Mouse (Mus musculus): ENCODE data around the gene Cd209g. TPM values are rescaled to one million over a fixed set of nuclear protein-coding genes. Genes with fewer than 3 reads are reported as not detected.
"Not testable (repeated sequence)": the region's sequence is repeated elsewhere in the genome, so short reads cannot be mapped to it uniquely, and the experiment has no call there.

The Cd209g gene
- polyA plus RNA-seq (2015; fragmentation: Nextera tagmentation; extraction: Ambion mirVana): not detected in 2 replicates

DNA sequence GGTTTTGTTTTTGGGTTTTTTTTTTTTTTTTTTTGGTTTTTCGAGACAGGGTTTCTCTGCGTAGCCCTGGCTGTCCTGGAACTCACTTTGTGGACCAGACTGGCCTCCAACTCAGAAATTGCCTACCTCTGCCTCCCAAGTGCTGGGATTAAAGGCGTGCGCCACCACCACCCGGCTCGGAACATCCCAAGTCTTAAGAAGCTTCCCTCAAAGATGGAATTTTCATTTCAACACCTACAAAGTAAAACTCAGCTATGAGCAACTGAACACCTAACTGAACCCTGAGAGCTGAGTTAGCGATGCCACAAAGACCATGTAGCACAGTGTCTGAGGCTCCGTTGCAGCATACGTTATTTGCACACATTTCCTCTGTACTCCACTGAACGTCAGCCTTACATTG is at the start of gene Cd209g:
Cd209g (plus strand) TSS at position 301 of the 400 bp plus-strand sequence.
- Histone ChIP-seq H3K27me3 (replicated peaks; ENCODE audit: control insufficient read depth, insufficient read depth, low read length) (no peaks in the 10 kb centered on the region; the same call in 1 of the 2 replicates), H3K9me3 (ENCODE audit: control insufficient read depth) (no peaks in the 10 kb centered on the region), H3K4me2 (replicated peaks; ENCODE audit: low read depth) (no peak within 1 kb of the TSS), H3K4me1 (replicated peaks; ENCODE audit: control insufficient read depth, insufficient read depth, low read length) (no peaks in the 10 kb centered on the region), H3K27ac (ENCODE audit: low read depth, low read length) (no peak within 1 kb of the TSS), H3K36me3 (ENCODE audit: control insufficient read depth, insufficient read depth) (no peaks in the 10 kb centered on the region), H3K4me3 (ENCODE audit: low read depth, low read length) (no peak within 1 kb of the TSS), H3K9ac (ENCODE audit: low read depth, low read length) (no peak within 1 kb of the TSS)
- TF ChIP-seq CTCF (IDR thresholded peaks at IDR 0.05; ENCODE audit: low read depth): no peak
- 90% methylated on average over 10 of the region's 10 CpGs for WGBS
- ATAC-seq: no peak

DNA sequence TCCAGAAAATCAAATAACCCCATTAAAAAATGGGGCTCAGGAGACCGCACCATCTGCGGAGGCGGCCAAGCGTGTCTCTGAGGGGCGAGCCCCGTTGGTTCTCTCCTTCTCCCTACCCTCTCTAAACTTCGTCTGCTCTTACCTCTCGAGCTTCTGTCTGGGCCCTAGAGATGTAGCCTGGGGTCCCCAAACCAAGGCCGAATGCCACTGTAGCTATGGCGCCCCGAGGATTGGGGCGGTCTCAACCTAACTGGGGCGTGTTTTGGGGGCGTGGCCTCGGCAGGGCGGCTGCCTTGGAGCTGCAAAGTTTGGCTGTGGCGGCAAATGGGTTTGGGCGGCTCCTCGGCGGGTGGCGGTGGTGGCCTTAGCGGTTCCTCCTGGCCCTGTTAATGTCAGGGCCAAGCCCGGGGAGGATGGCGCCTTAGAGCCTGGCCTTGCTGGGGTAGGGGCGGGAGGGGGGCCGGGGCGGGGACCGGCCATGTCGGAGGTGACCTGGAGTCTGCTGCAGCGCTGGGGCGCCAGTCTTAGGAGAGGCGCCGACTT is 46.6 kb upstream of the Cd209g start:
- not testable (repeated sequence) for H3K27me3 ChIP-seq (replicated peaks; ENCODE audit: control insufficient read depth, insufficient read depth, low read length); H3K36me3 ChIP-seq (ENCODE audit: control insufficient read depth, insufficient read depth); ATAC-seq; H3K9me3 ChIP-seq (ENCODE audit: control insufficient read depth); H3K4me2 ChIP-seq (replicated peaks; ENCODE audit: low read depth); H3K27ac ChIP-seq (ENCODE audit: low read depth, low read length); H3K4me1 ChIP-seq (replicated peaks; ENCODE audit: control insufficient read depth, insufficient read depth, low read length); H3K4me3 ChIP-seq (ENCODE audit: low read depth, low read length); H3K9ac ChIP-seq (ENCODE audit: low read depth, low read length)
- WGBS: 43% methylated on average over 32 of the region's 33 CpGs

GRCm38 (mm10) chr8:4088514-4088913 is 45.4 kb upstream of the Cd209g start:
- not testable (repeated sequence) for H3K4me3 ChIP-seq (ENCODE audit: low read depth, low read length); H3K4me2 ChIP-seq (replicated peaks; ENCODE audit: low read depth); H3K36me3 ChIP-seq (ENCODE audit: control insufficient read depth, insufficient read depth); H3K4me1 ChIP-seq (replicated peaks; ENCODE audit: control insufficient read depth, insufficient read depth, low read length); H3K9ac ChIP-seq (ENCODE audit: low read depth, low read length); H3K9me3 ChIP-seq (ENCODE audit: control insufficient read depth); H3K27me3 ChIP-seq (replicated peaks; ENCODE audit: control insufficient read depth, insufficient read depth, low read length); H3K27ac ChIP-seq (ENCODE audit: low read depth, low read length); ATAC-seq
- 88% methylated on average over 3 of the region's 3 CpGs for WGBS

- not testable (repeated sequence) for H3K27ac ChIP-seq (ENCODE audit: low read depth, low read length)
- WGBS: 88% methylated on average over 1 of the region's 2 CpGs
Measured at GRCm38 (mm10) chr8:4105735-4106134, 28.2 kb upstream of the Cd209g start, which contains the start of gene Cd209f. Gene Cd209f (minus strand): TSS chr8:4105835.

GRCm38 (mm10) chr8:4139660-4140646 is 6.1 kb downstream of the Cd209g start:
- ATAC-seq: peak; percentile 56; the same call in 1 of the 2 replicates

More at GRCm38 (mm10) chr8:4105735-4106134, 28.2 kb upstream of the Cd209g start, which contains the start of gene Cd209f:
- H3K4me2 ChIP-seq (replicated peaks; ENCODE audit: low read depth); H3K27me3 ChIP-seq (replicated peaks; ENCODE audit: control insufficient read depth, insufficient read depth, low read length); H3K36me3 ChIP-seq (ENCODE audit: control insufficient read depth, insufficient read depth); H3K9me3 ChIP-seq (ENCODE audit: control insufficient read depth); H3K4me3 ChIP-seq (ENCODE audit: low read depth, low read length); H3K4me1 ChIP-seq (replicated peaks; ENCODE audit: control insufficient read depth, insufficient read depth, low read length); H3K9ac ChIP-seq (ENCODE audit: low read depth, low read length); ATAC-seq: not testable (repeated sequence)

GRCm38 (mm10) chr8:4141721-4142120 is 7.8 kb downstream of the Cd209g start:
- ATAC-seq: no peak
- no peak overlapping the region for H3K4me2 ChIP-seq (replicated peaks; ENCODE audit: low read depth)
- no peaks in the 10 kb centered on the region for H3K36me3 ChIP-seq (ENCODE audit: control insufficient read depth, insufficient read depth)
- H3K9ac ChIP-seq (ENCODE audit: low read depth, low read length): no peak overlapping the region
- WGBS: 61% methylated on average over 3 of the region's 3 CpGs
- H3K27me3 ChIP-seq (replicated peaks; ENCODE audit: control insufficient read depth, insufficient read depth, low read length): no peaks in the 10 kb centered on the region; the same call in 1 of the 2 replicates
- no peak overlapping the region for H3K27ac ChIP-seq (ENCODE audit: low read depth, low read length)
- no peaks in the 10 kb centered on the region for H3K4me1 ChIP-seq (replicated peaks; ENCODE audit: control insufficient read depth, insufficient read depth, low read length)
- no peak overlapping the region for H3K4me3 ChIP-seq (ENCODE audit: low read depth, low read length)
- TF ChIP-seq CTCF (IDR thresholded peaks at IDR 0.05; ENCODE audit: low read depth): peak; percentile 40
- H3K9me3 ChIP-seq (ENCODE audit: control insufficient read depth): no peaks in the 10 kb centered on the region

More at GRCm38 (mm10) chr8:4139660-4140646, 6.1 kb downstream of the Cd209g start:
- TF ChIP-seq CTCF (IDR thresholded peaks at IDR 0.05; ENCODE audit: low read depth): peak; percentile 88
- H3K27me3 ChIP-seq (replicated peaks; ENCODE audit: control insufficient read depth, insufficient read depth, low read length): no peaks in the 10 kb centered on the region; the same call in 1 of the 2 replicates
- H3K36me3 ChIP-seq (ENCODE audit: control insufficient read depth, insufficient read depth): no peaks in the 10 kb centered on the region
- no peaks in the 10 kb centered on the region for H3K9me3 ChIP-seq (ENCODE audit: control insufficient read depth)
- no peak overlapping the region for H3K4me3 ChIP-seq (ENCODE audit: low read depth, low read length)
- no peak overlapping the region for H3K4me2 ChIP-seq (replicated peaks; ENCODE audit: low read depth)
- no peaks in the 10 kb centered on the region for H3K4me1 ChIP-seq (replicated peaks; ENCODE audit: control insufficient read depth, insufficient read depth, low read length)
- H3K27ac ChIP-seq (ENCODE audit: low read depth, low read length): no peak overlapping the region
- 13% methylated on average over 12 of the region's 12 CpGs for WGBS
- H3K9ac ChIP-seq (ENCODE audit: low read depth, low read length): no peak overlapping the region

Measured in intestine, postnatal 0 days (tissue).